Mouse (Mus musculus) layer of hippocampus, adult 11-12 months (tissue): ENCODE data around the gene Eral1.
A peak's percentile ranks its signal among the peaks of the same experiment; 100 is the strongest.

ENCODE experiments used
- DNase-seq: peaks from one replicate; pipeline ENCODE4 v3.0.0; 2022; ENCODE audit warnings: low spot score

Gene Eral1

GRCm38 (mm10) chr11:78037831-78038752 is 42.1 kb downstream of the Eral1 start, which contains the start of gene Flot2:
Gene Flot2 (plus strand): TSS chr11:78037931.
- no peak for DNase-seq

- no peak for DNase-seq
Observed at GRCm38 (mm10) chr11:78036791-78037190, 43.4 kb downstream of the Eral1 start.

- no peak for DNase-seq
Observed at GRCm38 (mm10) chr11:78033931-78034617, 46.1 kb downstream of the Eral1 start.

- no peak for DNase-seq
Observed at GRCm38 (mm10) chr11:78032809-78033195, 47.4 kb downstream of the Eral1 start.

GRCm38 (mm10) chr11:78031947-78032808 is 48.0 kb downstream of the Eral1 start, which contains the start of gene Dhrs13:
Gene Dhrs13 (plus strand): TSS chr11:78032280.
- DNase-seq: peak; percentile 84

GRCm38 (mm10) chr11:78031389-78031788 is 48.8 kb downstream of the Eral1 start:
- no peak for DNase-seq

GRCm38 (mm10) chr11:78030600-78030999 is 49.6 kb downstream of the Eral1 start:
- no peak for DNase-seq

GRCm38 (mm10) chr11:78029240-78029639 is 50.9 kb downstream of the Eral1 start:
- DNase-seq: no peak

- no peak for DNase-seq
Observed at GRCm38 (mm10) chr11:78023607-78024006, 56.6 kb downstream of the Eral1 start.
